Comparison of ENCODE assay signal across 10 mouse cellular contexts in the genomic region with DNA sequence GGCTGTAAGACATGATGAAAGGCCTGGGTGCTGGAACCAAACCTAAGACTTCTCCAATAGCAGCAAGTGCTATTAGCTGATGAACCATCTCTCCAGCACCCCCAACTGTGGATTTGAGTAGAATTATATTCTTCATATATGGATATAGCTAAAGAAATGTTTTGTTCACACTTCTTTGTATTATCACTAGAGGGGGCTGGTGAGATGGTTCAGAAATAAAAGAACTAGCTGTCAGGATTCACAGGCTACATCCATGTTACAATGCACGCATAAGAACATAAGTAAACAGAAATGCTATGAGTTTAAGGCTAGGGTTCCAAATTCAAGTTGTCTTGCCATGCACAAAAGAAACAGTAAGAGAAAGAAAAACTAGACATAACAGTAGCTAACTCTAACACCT. TPM values are rescaled to one million over a fixed set of nuclear protein-coding genes. Genes with fewer than 3 reads are reported as not detected.
DNase-seq lines count a peak whose midpoint lies in the region; ATAC-seq and TF ChIP-seq lines count a peak whose summit lies in the region.
"Had no signal": no experiment of that assay in that cellular context is flagged by ENCODE, and none has a peak within 500 bp of the region (broad histone marks: within the 10 kb centered on the region; RNA-seq: fewer than 3 reads in every experiment).

No protein-coding gene starts in this region.

- H3K9ac ChIP-seq in lung, embryonic 14.5 days, result no peak overlapping the region
- H3K9ac ChIP-seq: embryonic facial prominence, embryonic 15.5 days had no signal

- no peaks in the 10 kb centered on the region for H3K4me1 ChIP-seq in lung, embryonic 14.5 days (ENCODE audit: insufficient read depth)
- H3K4me1 ChIP-seq: embryonic facial prominence, embryonic 15.5 days had no signal

- no peaks in the 10 kb centered on the region for H3K27me3 ChIP-seq in lung, embryonic 14.5 days (ENCODE audit: insufficient read depth, low read length)
- H3K27me3 ChIP-seq: embryonic facial prominence, embryonic 15.5 days had no signal

- H3K4me3 ChIP-seq in gastrocnemius, adult 2 months, result no peak overlapping the region
- no peak overlapping the region for H3K4me3 ChIP-seq in lung, embryonic 14.5 days (ENCODE audit: low read depth, low read length)
- H3K4me3 ChIP-seq: embryonic facial prominence, embryonic 15.5 days had no signal

- no peak for ATAC-seq in lung, embryonic 14.5 days (ENCODE audit: insufficient read depth)

- peaks cover 96% of the 10 kb centered on the region for H3K36me3 ChIP-seq in lung, embryonic 14.5 days (ENCODE audit: insufficient read depth)

- no peak for DNase-seq in gastrocnemius, adult 2 months
- DNase-seq in gastrocnemius, postnatal 25 days, result no peak
- DNase-seq in lung, embryonic 14.5 days, result peak; percentile 62
- DNase-seq in lung, postnatal 14 days, result no peak
- peak; percentile 25 for DNase-seq in R1 (ENCODE audit: low read depth, low spot score)
- peak; percentile 65 for DNase-seq in retina, embryonic 14.5 days (ENCODE audit: low spot score)
- no peak for DNase-seq in right cerebral cortex, postnatal 25 days
- DNase-seq in thymus, postnatal 14 days, result no peak
- DNase-seq: heart, adult 11 months had no signal

- H3K9me3 ChIP-seq in lung, embryonic 14.5 days (ENCODE audit: low read depth, low read length), result no peaks in the 10 kb centered on the region
- H3K9me3 ChIP-seq: embryonic facial prominence, embryonic 15.5 days had no signal

- peak; percentile 58 for TF ChIP-seq CTCF in gastrocnemius, adult 2 months (IDR thresholded peaks at IDR 0.05)
- peak; percentile 47 for TF ChIP-seq CTCF in lung, embryonic 14.5 days (IDR thresholded peaks at IDR 0.05; ENCODE audit: low read depth)

- H3K27ac ChIP-seq in gastrocnemius, adult 2 months, result no peak overlapping the region
- no peak overlapping the region for H3K27ac ChIP-seq in lung, embryonic 14.5 days (ENCODE audit: low read depth)
- H3K27ac ChIP-seq: embryonic facial prominence, embryonic 15.5 days had no signal

- H3K4me2 ChIP-seq in lung, embryonic 14.5 days, result no peak overlapping the region
- H3K4me2 ChIP-seq: embryonic facial prominence, embryonic 15.5 days had no signal

- WGBS in lung, embryonic 14.5 days, result 75% methylated on average over 1 of the region's 1 CpGs

- intact Hi-C loops in gastrocnemius, adult 2 months (cut with DNase I), result loop anchor here (1.0 to 2.0 kb wide), 2 partner anchors 61 to 165 kb away; no protein-coding TSS in a partner anchor

RNA-seq across cellular contexts. Expression of a gene that starts 49.5 kb away (rescaled TPM):
- 10 to 100 TPM; 96.3 to 96.7 TPM for total RNA-seq in gastrocnemius, adult 2 months (2021)
- 10 to 100 TPM; 70.4 to 92.0 TPM for total RNA-seq in gastrocnemius, postnatal 25 days (2021)
- 60.8 and 72.0 TPM in 2 replicates for polyA plus RNA-seq in lung, embryonic 14.5 days (2014; fragmentation: Nextera tagmentation; extraction: Ambion mirVana)

Comparison
In these comparisons a context has a peak if more than half of its experiments do, and no peak if none do; other contexts are left out.
1. DNase-seq: peak in lung, embryonic 14.5 days (single experiment), R1 (single experiment) and retina, embryonic 14.5 days (single experiment); none in gastrocnemius, adult 2 months (single experiment), gastrocnemius, postnatal 25 days (single experiment), lung, postnatal 14 days (single experiment), right cerebral cortex, postnatal 25 days (single experiment) and thymus, postnatal 14 days (single experiment).